Mouse (Mus musculus) CH12.LX (cell line): Measurements from ENCODE around the gene Mpv17. TPM values are rescaled to one million over a fixed set of nuclear protein-coding genes. Genes with fewer than 3 reads are reported as not detected.

Source experiments
- DNase-seq: peaks from one replicate; pipeline ENCODE4 v3.0.0-alpha.2; 2013; ENCODE audit errors: extremely low read depth
- H3K27ac ChIP-seq: 2 replicates; pipeline ENCODE4 v1.5.1; 2012; ENCODE audit warnings: low read depth, mild to moderate bottlenecking, control low read depth, moderate library complexity; ENCODE audit not compliant: insufficient read depth
- H3K27me3 ChIP-seq: replicated peaks from 2 replicates; pipeline ENCODE3; 2012; ENCODE audit warnings: inconsistent platforms
- H3K36me3 ChIP-seq, 2 experiments: replicated peaks in 1 of 2; 2 replicates each; pipeline versions ENCODE3 to v1.6.1; 2012; ENCODE audit warnings: inconsistent platforms in 1 of 2, low read length in 1 of 2, mild to moderate bottlenecking in 1 of 2, mixed read lengths in 1 of 2, moderate library complexity in 1 of 2; ENCODE audit not compliant: control insufficient read depth in 1 of 2, insufficient read depth in 1 of 2
- H3K4me1 ChIP-seq, 2 experiments: 2 replicates each; pipeline ENCODE4 v1.6.1; 2012; ENCODE audit warnings: inconsistent platforms in 1 of 2, moderate library complexity in 1 of 2; ENCODE audit not compliant: insufficient read depth in 2 of 2, control insufficient read depth in 1 of 2
- H3K4me2 ChIP-seq: 2 replicates; pipeline ENCODE4 v1.6.1; 2012; ENCODE audit warnings: low read depth, mild to moderate bottlenecking, control low read depth; ENCODE audit not compliant: poor library complexity, insufficient read depth, severe bottlenecking
- H3K4me3 ChIP-seq, 3 experiments: fragments of 150-350 bp in 1 of 3; sonication (generic) in 1 of 3; replicated peaks in 1 of 3; 2 replicates each; pipeline versions ENCODE3 to v1.5.1; 2011 to 2012; ENCODE audit warnings: low read depth in 2 of 3, low read length in 2 of 3, mild to moderate bottlenecking in 2 of 3, moderate library complexity in 2 of 3, control low read depth in 1 of 3, improper control_type of control experiment in 1 of 3, inconsistent platforms in 1 of 3, mixed read lengths in 1 of 3; ENCODE audit not compliant: poor library complexity in 1 of 3
- H3K79me2 ChIP-seq: replicated peaks from 2 replicates; pipeline ENCODE4 v1.6.1; 2012; ENCODE audit warnings: mild to moderate bottlenecking, moderate library complexity; ENCODE audit not compliant: control insufficient read depth, poor library complexity, insufficient read depth, severe bottlenecking; ENCODE audit errors: extremely low read depth
- H3K9ac ChIP-seq: 2 replicates; pipeline ENCODE4 v1.6.1; 2012; ENCODE audit warnings: low read depth, mild to moderate bottlenecking, control low read depth, moderate library complexity; ENCODE audit not compliant: insufficient read depth
- H3K9me3 ChIP-seq: replicated peaks from 2 replicates; pipeline ENCODE3; 2012; ENCODE audit warnings: low read length, inconsistent platforms, mixed read lengths
- BHLHE40 ChIP-seq: IDR thresholded peaks from 2 replicates; pipeline ENCODE4 v1.6.1; 2011; ENCODE audit warnings: mild to moderate bottlenecking, low read depth, low read length, improper control_type of control experiment
- CHD1 ChIP-seq: IDR thresholded peaks from 2 replicates; pipeline ENCODE4 v1.6.1; 2012; ENCODE audit warnings: low read depth, low read length, improper control_type of control experiment, inconsistent platforms
- CTCF ChIP-seq, 2 experiments: IDR thresholded peaks in 1 of 2; conservative IDR thresholded peaks in 1 of 2; 2 replicates each; pipeline ENCODE4 v1.5.1; 2011 to 2012; ENCODE audit warnings: low read depth in 2 of 2, low read length in 2 of 2, improper control_type of control experiment in 1 of 2, inconsistent platforms in 1 of 2, mild to moderate bottlenecking in 1 of 2, moderate library complexity in 1 of 2
- E2F4 ChIP-seq: IDR thresholded peaks from 2 replicates; pipeline ENCODE4 v1.6.1; 2011; ENCODE audit warnings: low read depth, low read length, improper control_type of control experiment; ENCODE audit not compliant: insufficient replicate concordance
- EP300 ChIP-seq: IDR thresholded peaks from 2 replicates; pipeline ENCODE4 v1.6.1; 2011; ENCODE audit warnings: low read length, improper control_type of control experiment
- ETS1 ChIP-seq: conservative IDR thresholded peaks from 2 replicates; pipeline ENCODE4 v1.6.1; 2012; ENCODE audit warnings: low read depth, mild to moderate bottlenecking, inconsistent platforms, low read length, improper control_type of control experiment, moderate library complexity
- HCFC1 ChIP-seq: IDR thresholded peaks from 2 replicates; pipeline ENCODE4 v1.6.1; 2012; ENCODE audit warnings: low read depth, mild to moderate bottlenecking, inconsistent platforms, low read length, improper control_type of control experiment
- JUN ChIP-seq: IDR thresholded peaks from 2 replicates; pipeline ENCODE4 v1.6.1; 2011; ENCODE audit warnings: low read depth, mild to moderate bottlenecking, low read length, improper control_type of control experiment, moderate library complexity; ENCODE audit not compliant: insufficient read depth
- KAT2A ChIP-seq: IDR thresholded peaks from 2 replicates; pipeline ENCODE4 v1.6.1; 2012; ENCODE audit warnings: low read length, improper control_type of control experiment, inconsistent platforms; ENCODE audit not compliant: insufficient replicate concordance
- MAFK ChIP-seq: IDR thresholded peaks from 2 replicates; pipeline ENCODE4 v1.6.1; 2011; ENCODE audit warnings: low read length, improper control_type of control experiment; ENCODE audit not compliant: insufficient replicate concordance
- MAZ ChIP-seq: IDR thresholded peaks from 2 replicates; pipeline ENCODE4 v1.6.1; 2012; ENCODE audit warnings: low read depth, mild to moderate bottlenecking, inconsistent platforms, low read length, improper control_type of control experiment, moderate library complexity
- MEF2A ChIP-seq: IDR thresholded peaks from 2 replicates; pipeline ENCODE4 v1.6.1; 2014; ENCODE audit warnings: low read depth, mild to moderate bottlenecking, inconsistent platforms, low read length, improper control_type of control experiment, borderline replicate concordance
- MXI1 ChIP-seq: IDR thresholded peaks from 2 replicates; pipeline ENCODE4 v1.6.1; 2011; ENCODE audit warnings: mild to moderate bottlenecking, low read depth, low read length, improper control_type of control experiment
- MYC ChIP-seq: IDR thresholded peaks from 2 replicates; pipeline ENCODE4 v1.6.1; 2011; ENCODE audit warnings: low read depth, mild to moderate bottlenecking, improper control_type of control experiment, low read length
- NELFE ChIP-seq: IDR thresholded peaks from 2 replicates; pipeline ENCODE4 v1.6.1; 2011; ENCODE audit warnings: low read depth, low read length, improper control_type of control experiment
- NRF1 ChIP-seq: IDR thresholded peaks from 2 replicates; pipeline ENCODE4 v1.6.1; 2014; ENCODE audit warnings: low read depth, mild to moderate bottlenecking, inconsistent platforms, low read length, improper control_type of control experiment, moderate library complexity
- PAX5 ChIP-seq: IDR thresholded peaks from 2 replicates; pipeline ENCODE4 v1.6.1; 2012; ENCODE audit warnings: low read length, inconsistent platforms, mixed read lengths
- POLR2A ChIP-seq: IDR thresholded peaks from 2 replicates; pipeline ENCODE4 v1.6.1; 2011; ENCODE audit warnings: low read depth, mild to moderate bottlenecking, improper control_type of control experiment, low read length
- POLR2AphosphoS2 ChIP-seq: IDR thresholded peaks from 2 replicates; pipeline ENCODE4 v1.6.1; 2011; ENCODE audit warnings: low read depth, low read length, improper control_type of control experiment
- RAD21 ChIP-seq: IDR thresholded peaks from 2 replicates; pipeline ENCODE4 v1.6.1; 2011; ENCODE audit warnings: low read depth, mild to moderate bottlenecking, low read length, improper control_type of control experiment, moderate library complexity
- SIN3A ChIP-seq: IDR thresholded peaks from 2 replicates; pipeline ENCODE4 v1.6.1; 2012; ENCODE audit warnings: low read length, improper control_type of control experiment, inconsistent platforms
- SMC3 ChIP-seq: IDR thresholded peaks from 2 replicates; pipeline ENCODE4 v1.6.1; 2011; ENCODE audit warnings: low read depth, low read length, improper control_type of control experiment
- TBP ChIP-seq: conservative IDR thresholded peaks from 2 replicates; pipeline ENCODE4 v1.6.1; 2011; ENCODE audit warnings: low read depth, low read length, improper control_type of control experiment
- TCF12 ChIP-seq: IDR thresholded peaks from 2 replicates; pipeline ENCODE4 v1.6.1; 2014; ENCODE audit warnings: low read depth, mild to moderate bottlenecking, inconsistent platforms, low read length, improper control_type of control experiment
- UBTF ChIP-seq: IDR thresholded peaks from 2 replicates; pipeline ENCODE4 v1.6.1; 2012; ENCODE audit warnings: low read depth, mild to moderate bottlenecking, inconsistent platforms, low read length, improper control_type of control experiment, moderate library complexity
- USF1 ChIP-seq: IDR thresholded peaks from 2 replicates; pipeline ENCODE4 v1.6.1; 2014; ENCODE audit warnings: low read depth, mild to moderate bottlenecking, inconsistent platforms, low read length, improper control_type of control experiment
- USF2 ChIP-seq: conservative IDR thresholded peaks from 2 replicates; pipeline ENCODE4 v1.6.1; 2011; ENCODE audit warnings: low read depth, low read length, improper control_type of control experiment
- ZKSCAN1 ChIP-seq: IDR thresholded peaks from 2 replicates; pipeline ENCODE4 v1.6.1; 2012; ENCODE audit warnings: low read depth, inconsistent platforms, low read length, improper control_type of control experiment, borderline replicate concordance
- ZMIZ1 ChIP-seq: IDR thresholded peaks from 2 replicates; pipeline ENCODE4 v1.6.1; 2012; ENCODE audit warnings: low read depth, mild to moderate bottlenecking, inconsistent platforms, low read length, improper control_type of control experiment
- ZNF384 ChIP-seq: IDR thresholded peaks from 2 replicates; pipeline ENCODE4 v1.6.1; 2012; ENCODE audit warnings: low read depth, low read length, improper control_type of control experiment, inconsistent platforms
- dilution Hi-C: fragments of 300-500 bp; cut with MboI; formaldehyde crosslinking; loops from 2 replicates; pipeline ENCODE4 v1.14.3; 2020; ENCODE audit warnings: low sequenced_read_pairs; ENCODE audit not compliant: extremely low pct_unique_long_range_greater_than_20kb, extremely low pct_ligation_motif_present
- in situ Hi-C: fragments of 300-500 bp; cut with MboI; formaldehyde crosslinking; loops from 3 replicates; pipeline ENCODE4 v1.14.3; 2019; ENCODE audit warnings: low sequenced_read_pairs, low pct_ligation_motif_present, low pct_unique_long_range_greater_than_20kb, mixed read lengths
- polyA plus RNA-seq: library from polyadenylated mRNA; unstranded; fragments of >175 nt; gene quantifications from 2 replicates; pipeline ENCODE4 v1.2.1, GENCODE M21; 2012; ENCODE audit warnings: low read depth; ENCODE audit not compliant: insufficient read length
- total RNA-seq, 2 experiments: library from RNA; depleted of rRNA; stranded (reverse); fragments of 300-350 nt in 1 of 2; fragments of >200 nt in 1 of 2; gene quantifications; 2 replicates each; pipeline ENCODE4 v1.2.3; 2012 to 2014

Gene Mpv17
- total and polyA plus RNA-seq, 3 experiments = 24.0 to 37.6 (median 32.8) TPM

GRCm38 (mm10) chr5:31202933-31203332, 48.9 kb upstream of the Mpv17 start:
- in situ Hi-C loops = no loop called here
- peaks cover 71 to 84% of the 10 kb centered on the region in 2 experiments for H3K36me3 ChIP-seq
- H3K27me3 ChIP-seq = no peaks in the 10 kb centered on the region
- TF ChIP-seq CHD1 (no peak), POLR2AphosphoS2 (no peak), POLR2A (no peak), MAFK (no peak), MEF2A (no peak), ETS1 (no peak), E2F4 (no peak), USF1 (no peak), KAT2A (no peak)
- peak overlapping the region in 2 of 3 experiments; percentile 68 to 81 for H3K4me3 ChIP-seq
- peaks cover 18% of the 10 kb centered on the region for H3K79me2 ChIP-seq
- peak overlapping the region; percentile 67; the same call in 1 of the 2 replicates for H3K4me2 ChIP-seq
- H3K9ac ChIP-seq = peak overlapping the region; percentile 60
- dilution Hi-C loops = no loop called here
- peaks cover 6 to 23% of the 10 kb centered on the region in 2 experiments for H3K4me1 ChIP-seq
- no peak for DNase-seq
- H3K9me3 ChIP-seq = no peaks in the 10 kb centered on the region
- H3K27ac ChIP-seq = peak overlapping the region; percentile 64

DNA sequence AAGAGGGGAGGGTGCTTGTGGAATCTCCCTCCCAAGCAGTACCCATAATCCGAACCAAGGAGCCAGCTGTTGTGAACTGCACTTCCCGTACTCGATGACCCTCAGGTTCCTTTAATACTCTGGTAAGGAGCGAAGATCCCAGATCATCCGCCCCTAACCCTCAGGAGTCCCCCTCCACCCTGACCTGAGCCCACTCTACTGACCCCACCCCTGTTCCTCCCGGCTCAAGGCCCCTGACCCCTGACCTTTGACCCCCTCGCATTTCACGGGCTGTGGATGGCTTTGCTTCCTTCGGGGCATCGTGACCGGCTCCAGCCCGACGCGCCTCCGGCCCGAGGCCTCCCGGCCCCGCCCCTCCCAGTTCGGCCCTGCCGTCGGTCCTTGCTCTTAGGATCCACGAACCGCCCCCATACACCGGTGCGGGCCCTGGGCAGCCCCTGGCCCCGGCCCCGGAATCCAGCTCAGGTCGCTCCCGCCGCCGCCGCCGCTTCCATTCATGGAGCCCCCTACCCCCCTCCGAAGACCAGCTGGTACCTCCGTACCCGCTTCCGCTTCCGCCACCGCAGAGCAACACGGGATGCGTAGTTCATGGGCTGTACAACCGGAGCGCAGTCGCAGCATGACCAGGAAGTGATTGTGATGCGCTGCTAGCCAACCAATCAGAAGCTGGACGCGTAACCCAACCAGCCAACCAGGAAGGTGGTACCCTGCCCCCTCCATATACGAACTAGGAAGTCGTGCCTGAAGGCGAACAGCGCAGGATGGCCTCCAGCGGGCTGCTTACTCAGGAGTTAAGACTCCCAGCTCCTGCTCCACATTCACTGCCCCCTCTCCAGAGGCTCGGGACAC, 47.9 kb upstream of the Mpv17 start, which contains the start of gene Zfp513:
Zfp513 (minus strand) TSS at position 562 of the 849 bp plus-strand sequence.
- peak within 1 kb of the TSS; percentile 94 for H3K4me2 ChIP-seq
- dilution Hi-C loops (no loop called here), in situ Hi-C loops (no loop called here)
- peak; percentile 99 for DNase-seq
- H3K4me1 ChIP-seq = peaks cover 6 to 23% of the 10 kb centered on the region in 2 experiments
- no peaks in the 10 kb centered on the region for H3K27me3 ChIP-seq
- no peaks in the 10 kb centered on the region for H3K9me3 ChIP-seq
- peaks cover 8% of the 10 kb centered on the region for H3K79me2 ChIP-seq
- H3K36me3 ChIP-seq = peaks cover 71 to 84% of the 10 kb centered on the region in 2 experiments
- H3K9ac ChIP-seq = peak within 1 kb of the TSS; percentile 92
- H3K27ac ChIP-seq = peak within 1 kb of the TSS; percentile 77
- H3K4me3 ChIP-seq = peak within 1 kb of the TSS; percentile 64 to 81 (median 78)
- TF ChIP-seq NELFE (no peak), POLR2AphosphoS2 (peak; percentile 98), TCF12 (no peak), EP300 (no peak), UBTF (peak; percentile 62; the same call in 1 of the 2 replicates), PAX5 (no peak), BHLHE40 (no peak), ZKSCAN1 (no peak), RAD21 (no peak), TBP (peak; percentile 76; the same call in 1 of the 2 replicates), MAZ (0 out of 2 replicates have a peak, but pooled peaks have one; percentile 44), SIN3A (peak; percentile 90), MXI1 (peak; percentile 44), CTCF (conservative IDR thresholded peaks at IDR 0.05 in 1 of 2, IDR thresholded peaks at IDR 0.05 in 1 of 2; ENCODE audit: low read depth in 2 of 2, low read length in 2 of 2) (no peak), ZMIZ1 (no peak; the same call in none of the 2 replicates), ETS1 (peak; percentile 20; the same call in 1 of the 2 replicates), NRF1 (peak; percentile 93), USF2 (no peak), MEF2A (peak; percentile 52; the same call in 1 of the 2 replicates), KAT2A (peak; percentile 96; the same call in 1 of the 2 replicates), HCFC1 (peak; percentile 94), JUN (no peak), MYC (no peak), ZNF384 (no peak), SMC3 (no peak), USF1 (peak; percentile 42)
